Mouse (Mus musculus) ES-E14 (cell line): ENCODE measurements at regions not wholly inside any gene's neighbourhood (a gene's known extent, or its start where the extent isn't known, plus 50 kb on each side); places are given as distances from the start of the nearest gene placed in this dataset.

Source experiments
- DNase-seq: peaks from one replicate; pipeline ENCODE4 v3.0.0-alpha.2; 2013; ENCODE audit warnings: low read depth, low spot score
- H3K27ac ChIP-seq: 2 replicates; pipeline ENCODE4 v1.5.1; 2012; ENCODE audit warnings: low read depth, mild to moderate bottlenecking, low read length, moderate library complexity, mixed read lengths; ENCODE audit not compliant: poor library complexity, insufficient read depth, severe bottlenecking
- H3K36me3 ChIP-seq: 2 replicates; pipeline ENCODE4 v1.6.1; 2012; ENCODE audit warnings: mild to moderate bottlenecking, low read length, moderate library complexity, mixed read lengths; ENCODE audit not compliant: control insufficient read depth, poor library complexity, insufficient read depth, severe bottlenecking
- H3K4me1 ChIP-seq, 2 experiments: fragments of 150-350 bp in 1 of 2; sonication (generic) in 1 of 2; 2 replicates each; pipeline ENCODE4 v1.6.1; 2012; ENCODE audit warnings: low read length in 2 of 2, mild to moderate bottlenecking in 1 of 2, mixed read lengths in 1 of 2; ENCODE audit not compliant: control insufficient read depth in 2 of 2, insufficient read depth in 2 of 2, poor library complexity in 1 of 2
- H3K4me3 ChIP-seq, 2 experiments: fragments of 150-350 bp in 1 of 2; sonication (generic) in 1 of 2; 2 replicates each; pipeline ENCODE4 v1.5.1; 2012; ENCODE audit warnings: low read length in 2 of 2, low read depth in 1 of 2, mild to moderate bottlenecking in 1 of 2, mixed read lengths in 1 of 2; ENCODE audit not compliant: insufficient read depth in 1 of 2, poor library complexity in 1 of 2, severe bottlenecking in 1 of 2
- H3K9ac ChIP-seq: 2 replicates; pipeline ENCODE4 v1.6.1; 2012; ENCODE audit warnings: low read depth, mild to moderate bottlenecking, low read length, mixed read lengths; ENCODE audit not compliant: poor library complexity, insufficient read depth, severe bottlenecking
- H3K9me3 ChIP-seq: fragments of 150-350 bp; sonication (generic); 2 replicates; pipeline ENCODE4 v1.6.1; 2012; ENCODE audit warnings: low read depth, mild to moderate bottlenecking, low read length; ENCODE audit not compliant: control insufficient read depth, insufficient read depth
- CHD2 ChIP-seq: IDR thresholded peaks from 2 replicates; pipeline ENCODE4 v1.6.1; 2014; ENCODE audit warnings: mild to moderate bottlenecking, low read depth, low read length, inconsistent platforms
- HCFC1 ChIP-seq: IDR thresholded peaks from 2 replicates; pipeline ENCODE4 v1.6.1; 2012; ENCODE audit warnings: low read length, inconsistent platforms, borderline replicate concordance; ENCODE audit not compliant: insufficient read depth
- MAFK ChIP-seq: IDR thresholded peaks from 2 replicates; pipeline ENCODE4 v1.6.1; 2014; ENCODE audit warnings: mild to moderate bottlenecking, low read depth, low read length, inconsistent platforms; ENCODE audit not compliant: insufficient read depth
- ZC3H11A ChIP-seq: IDR thresholded peaks from 2 replicates; pipeline ENCODE4 v1.6.1; 2012; ENCODE audit warnings: low read depth, mild to moderate bottlenecking, inconsistent platforms, low read length, borderline replicate concordance
- ZNF384 ChIP-seq: IDR thresholded peaks from 2 replicates; pipeline ENCODE4 v1.6.1; 2012; ENCODE audit warnings: low read depth, low read length, inconsistent platforms
- in situ Hi-C, 2 experiments: fragments of 600-800 bp; cut with MboI; formaldehyde crosslinking; loops; one replicate each; pipeline ENCODE4 v1.15.1; 2025; ENCODE audit warnings: low sequenced_read_pairs in 2 of 2, inconsistent platforms in 1 of 2; ENCODE audit not compliant: unreplicated experiment in 2 of 2

GRCm38 (mm10) chr10:46321040-46321439 lies 743.4 kb downstream of the Hace1 start:
- H3K9ac ChIP-seq: no peak overlapping the region
- DNase-seq: no peak
- H3K27ac ChIP-seq: no peak overlapping the region
- no peaks in the 10 kb centered on the region for H3K9me3 ChIP-seq
- TF ChIP-seq HCFC1 (no peak), ZNF384 (no peak), MAFK (no peak), ZC3H11A (no peak), CHD2 (no peak)
- no peak overlapping the region for H3K4me3 ChIP-seq
- H3K36me3 ChIP-seq: no peaks in the 10 kb centered on the region
- in situ Hi-C loops: no loop called here
- no peaks in the 10 kb centered on the region for H3K4me1 ChIP-seq

DNA sequence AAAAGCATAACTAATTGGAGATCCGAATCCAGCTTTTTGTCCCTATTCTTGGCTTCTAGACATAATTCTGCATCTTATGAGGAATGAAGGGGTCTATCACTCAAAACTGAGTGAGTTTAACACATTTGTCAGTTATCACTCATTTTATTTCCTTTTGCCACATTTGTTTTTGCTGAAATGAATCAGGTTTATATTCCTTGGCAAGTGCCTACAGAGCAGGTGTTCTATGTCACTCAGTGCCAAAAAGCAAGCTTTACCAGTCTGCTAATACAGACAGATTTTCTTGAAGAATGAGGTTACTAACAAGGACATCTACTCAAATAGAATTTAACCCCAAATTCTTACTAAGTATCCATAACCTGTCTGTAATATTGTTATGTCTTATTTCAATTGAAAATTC lies 751.4 kb downstream of the Hace1 start:
- no peak overlapping the region for H3K4me3 ChIP-seq
- no peak overlapping the region for H3K27ac ChIP-seq
- no peaks in the 10 kb centered on the region for H3K4me1 ChIP-seq
- no peak for DNase-seq
- no peaks in the 10 kb centered on the region for H3K36me3 ChIP-seq
- no peak for TF ChIP-seq ZC3H11A
- TF ChIP-seq MAFK: no peak
- no peak for TF ChIP-seq HCFC1
- no peak for TF ChIP-seq CHD2
- TF ChIP-seq ZNF384: no peak
- H3K9me3 ChIP-seq: no peaks in the 10 kb centered on the region
- in situ Hi-C loops: no loop called here
- no peak overlapping the region for H3K9ac ChIP-seq

DNA sequence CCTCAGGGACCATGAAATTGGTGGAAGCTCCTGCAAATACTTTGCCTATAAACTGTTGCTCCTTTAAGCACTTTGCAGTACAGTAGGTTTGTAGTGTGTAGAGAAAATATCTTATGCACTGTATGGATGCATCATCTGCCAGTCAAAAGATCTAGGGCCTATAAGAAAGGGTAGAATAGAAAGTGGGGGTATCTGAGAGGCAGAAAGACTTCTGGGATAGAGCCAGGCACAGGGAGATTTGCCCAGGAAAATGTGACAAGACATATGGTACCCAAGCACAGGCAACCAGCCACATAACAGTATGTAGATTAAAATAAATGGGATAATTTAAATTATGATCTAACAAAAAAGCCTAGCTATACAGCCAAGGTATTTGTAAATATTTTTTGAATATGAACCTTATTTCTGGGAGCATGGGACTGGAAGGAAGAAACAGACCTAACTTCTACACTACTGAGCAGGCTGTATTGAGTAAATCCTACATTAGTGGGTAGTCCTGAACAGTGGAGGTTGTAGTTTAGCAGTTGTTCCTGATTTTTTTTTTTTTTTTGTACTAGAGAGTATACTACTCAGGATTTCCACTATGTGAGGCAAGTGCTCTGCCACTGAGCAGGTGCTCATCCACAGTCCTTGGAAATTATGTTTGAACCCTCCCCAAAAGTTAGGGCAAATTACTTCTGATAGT lies 754.1 kb downstream of the Hace1 start:
- TF ChIP-seq ZNF384 (no peak), ZC3H11A (no peak), MAFK (no peak), HCFC1 (no peak), CHD2 (no peak)
- DNase-seq: no peak
- H3K9me3 ChIP-seq: no peaks in the 10 kb centered on the region
- no peak overlapping the region for H3K27ac ChIP-seq
- no peak overlapping the region for H3K4me3 ChIP-seq
- H3K4me1 ChIP-seq: no peaks in the 10 kb centered on the region
- H3K36me3 ChIP-seq: no peaks in the 10 kb centered on the region
- no peak overlapping the region for H3K9ac ChIP-seq
- in situ Hi-C loops: no loop called here

- no peak for TF ChIP-seq CHD2
- TF ChIP-seq MAFK: no peak
- TF ChIP-seq ZC3H11A: no peak
- no peak for TF ChIP-seq ZNF384
- no peak for TF ChIP-seq HCFC1
- Histone ChIP-seq H3K27ac (no peak overlapping the region), H3K9ac (no peak overlapping the region), H3K9me3 (no peaks in the 10 kb centered on the region), H3K36me3 (no peaks in the 10 kb centered on the region), H3K4me1 (no peaks in the 10 kb centered on the region), H3K4me3 (no peak overlapping the region)
- no peak for DNase-seq
- in situ Hi-C loops: no loop called here
These were observed 755.6 kb downstream of the Hace1 start for GRCm38 (mm10) chr10:46333231-46333630.
